Mouse (Mus musculus): ENCODE results near the gene Dgcr2. TPM values are rescaled to one million over a fixed set of nuclear protein-coding genes. Genes with fewer than 3 reads are reported as not detected.

Gene Dgcr2
- polyA plus RNA-seq, 1 experiment = 40.6 TPM

- Histone ChIP-seq H3K27me3 (ENCODE audit: control insufficient read depth, insufficient read depth, low read length, poor library complexity, severe bottlenecking) (peaks cover 20% of the 10 kb centered on the region), H3K27ac (ENCODE audit: insufficient read depth, low read length) (no peak overlapping the region), H3K9ac (ENCODE audit: low read depth, poor library complexity, severe bottlenecking) (peak overlapping the region; percentile 54), H3K9me3 (replicated peaks; ENCODE audit: control insufficient read depth, insufficient read depth, low read length, poor library complexity, severe bottlenecking) (no peaks in the 10 kb centered on the region), H3K4me3 (ENCODE audit: low read depth, low read length) (peak overlapping the region; percentile 38), H3K36me3 (ENCODE audit: control insufficient read depth, insufficient read depth, low read length, poor library complexity, severe bottlenecking) (no peaks in the 10 kb centered on the region), H3K4me1 (ENCODE audit: control insufficient read depth, insufficient read depth, low read length) (no peaks in the 10 kb centered on the region)
- TF ChIP-seq EP300 (IDR thresholded peaks at IDR 0.05; ENCODE audit: insufficient read depth, low read depth, low read length) (no peak), POLR2A (IDR thresholded peaks at IDR 0.05; ENCODE audit: insufficient read depth, low read length) (no peak), CTCF (IDR thresholded peaks at IDR 0.05; ENCODE audit: low read depth, low read length) (no peak)
Observed at GRCm38 (mm10) chr16:17797812-17798311, 100.5 kb downstream of the Dgcr2 start.

DNA sequence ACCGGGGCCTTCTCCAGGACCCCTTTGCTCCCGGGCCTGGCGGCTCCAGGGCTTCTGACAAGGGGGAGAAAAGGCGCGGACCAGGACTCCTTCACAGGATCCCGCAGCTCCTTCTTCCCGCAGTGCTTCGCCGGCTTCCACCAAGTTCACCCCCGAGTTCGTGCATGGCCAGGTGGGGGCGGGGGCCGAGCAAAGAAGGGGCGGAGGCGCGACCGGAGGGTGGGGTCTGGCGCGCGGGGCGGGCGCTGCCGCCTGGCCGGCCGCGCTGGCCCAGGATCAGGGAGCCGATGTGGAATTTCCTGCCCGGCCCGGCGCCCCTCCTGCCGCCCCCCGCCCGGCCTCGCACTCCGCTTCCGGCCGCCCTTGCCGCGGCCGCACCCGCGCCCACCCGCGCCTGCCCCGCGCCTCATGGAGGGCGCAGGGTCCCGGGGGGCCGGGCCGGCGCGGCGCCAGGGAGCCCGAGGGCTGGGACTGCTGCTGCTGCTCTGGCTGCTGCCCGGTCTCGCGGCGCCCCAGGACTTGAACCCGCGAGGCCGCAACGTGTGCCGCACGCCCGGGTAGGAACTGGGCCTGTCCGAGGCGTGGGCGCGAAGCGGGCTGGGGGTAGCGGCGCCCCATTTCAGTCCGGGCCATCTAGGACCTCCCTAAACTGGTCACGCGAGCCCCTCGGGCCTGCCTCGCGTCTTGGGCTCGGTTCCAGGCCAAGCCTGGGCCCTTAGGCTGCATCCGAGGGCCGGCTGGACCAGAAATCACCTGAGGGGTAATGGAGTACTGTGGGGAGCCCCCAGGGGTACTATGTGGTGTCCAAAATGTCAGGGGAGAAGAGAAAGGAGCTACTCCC lies 101.2 kb downstream of the Dgcr2 start, which contains the start of gene Scarf2:
Scarf2 (plus strand) TSS at position 312 of the 841 bp plus-strand sequence.
- TF ChIP-seq EP300 (IDR thresholded peaks at IDR 0.05; ENCODE audit: insufficient read depth, low read depth, low read length) (no peak), POLR2A (IDR thresholded peaks at IDR 0.05; ENCODE audit: insufficient read depth, low read length) (no peak), CTCF (IDR thresholded peaks at IDR 0.05; ENCODE audit: low read depth, low read length) (no peak)
- Histone ChIP-seq H3K9ac (ENCODE audit: low read depth, poor library complexity, severe bottlenecking) (peak within 1 kb of the TSS; percentile 54), H3K9me3 (replicated peaks; ENCODE audit: control insufficient read depth, insufficient read depth, low read length, poor library complexity, severe bottlenecking) (no peaks in the 10 kb centered on the region), H3K27ac (ENCODE audit: insufficient read depth, low read length) (no peak within 1 kb of the TSS), H3K4me3 (ENCODE audit: low read depth, low read length) (peak within 1 kb of the TSS; percentile 38), H3K36me3 (ENCODE audit: control insufficient read depth, insufficient read depth, low read length, poor library complexity, severe bottlenecking) (no peaks in the 10 kb centered on the region), H3K27me3 (ENCODE audit: control insufficient read depth, insufficient read depth, low read length, poor library complexity, severe bottlenecking) (peaks cover 17% of the 10 kb centered on the region), H3K4me1 (ENCODE audit: control insufficient read depth, insufficient read depth, low read length) (no peaks in the 10 kb centered on the region)

DNA sequence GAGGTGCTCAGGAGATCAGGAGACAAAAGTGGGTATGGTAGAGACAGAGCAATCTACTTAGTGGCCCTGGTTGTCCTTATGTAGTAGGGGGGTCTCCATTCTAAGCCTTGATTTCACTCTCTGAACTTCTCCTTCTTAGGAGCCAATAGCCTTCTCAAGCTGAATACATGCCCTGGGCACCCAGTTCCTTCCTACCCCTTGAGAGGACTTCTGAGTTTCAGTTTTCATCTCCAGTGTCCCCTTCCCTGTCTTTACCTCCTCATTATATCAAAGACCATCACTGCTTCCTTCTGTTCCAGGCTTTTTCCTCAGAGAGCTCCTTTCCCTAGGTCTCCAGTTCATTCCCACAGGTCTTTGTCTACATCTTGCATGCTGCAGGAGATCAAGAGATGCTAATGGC lies 101.8 kb downstream of the Dgcr2 start:
- peak overlapping the region; percentile 54; the same call in 1 of the 2 replicates for H3K9ac ChIP-seq (ENCODE audit: low read depth, poor library complexity, severe bottlenecking)
- H3K4me1 ChIP-seq (ENCODE audit: control insufficient read depth, insufficient read depth, low read length) = no peaks in the 10 kb centered on the region
- H3K4me3 ChIP-seq (ENCODE audit: low read depth, low read length) = no peak overlapping the region
- TF ChIP-seq POLR2A (IDR thresholded peaks at IDR 0.05; ENCODE audit: insufficient read depth, low read length) (no peak), EP300 (IDR thresholded peaks at IDR 0.05; ENCODE audit: insufficient read depth, low read depth, low read length) (no peak), CTCF (IDR thresholded peaks at IDR 0.05; ENCODE audit: low read depth, low read length) (no peak)
- no peaks in the 10 kb centered on the region for H3K36me3 ChIP-seq (ENCODE audit: control insufficient read depth, insufficient read depth, low read length, poor library complexity, severe bottlenecking)
- no peaks in the 10 kb centered on the region for H3K9me3 ChIP-seq (replicated peaks; ENCODE audit: control insufficient read depth, insufficient read depth, low read length, poor library complexity, severe bottlenecking)
- peaks cover 17% of the 10 kb centered on the region for H3K27me3 ChIP-seq (ENCODE audit: control insufficient read depth, insufficient read depth, low read length, poor library complexity, severe bottlenecking)
- no peak overlapping the region for H3K27ac ChIP-seq (ENCODE audit: insufficient read depth, low read length)

DNA sequence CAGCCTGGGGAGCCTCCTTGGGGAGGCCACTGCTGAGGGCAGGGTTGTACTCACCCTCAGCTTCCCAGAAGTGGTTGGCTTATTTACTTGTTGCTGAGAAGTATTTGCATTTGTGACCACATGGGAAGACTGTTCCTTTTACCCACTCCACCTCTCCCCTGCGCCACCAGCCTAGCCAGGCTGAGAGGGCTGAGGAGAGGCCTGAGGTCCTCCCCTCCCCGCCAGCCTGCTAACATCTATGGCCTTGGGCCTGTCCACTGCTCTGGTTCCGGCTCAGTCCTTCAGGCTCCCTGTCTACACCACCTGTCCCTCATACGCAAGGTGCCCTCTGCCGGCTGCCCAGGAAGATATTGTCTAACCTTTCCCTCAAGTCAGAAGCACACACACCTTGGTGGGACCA lies 102.7 kb downstream of the Dgcr2 start:
- no peak overlapping the region for H3K9ac ChIP-seq (ENCODE audit: low read depth, poor library complexity, severe bottlenecking)
- no peaks in the 10 kb centered on the region for H3K4me1 ChIP-seq (ENCODE audit: control insufficient read depth, insufficient read depth, low read length)
- H3K27ac ChIP-seq (ENCODE audit: insufficient read depth, low read length) = no peak overlapping the region
- TF ChIP-seq POLR2A (IDR thresholded peaks at IDR 0.05; ENCODE audit: insufficient read depth, low read length) (no peak), EP300 (IDR thresholded peaks at IDR 0.05; ENCODE audit: insufficient read depth, low read depth, low read length) (no peak), CTCF (IDR thresholded peaks at IDR 0.05; ENCODE audit: low read depth, low read length) (no peak)
- H3K4me3 ChIP-seq (ENCODE audit: low read depth, low read length) = no peak overlapping the region
- H3K36me3 ChIP-seq (ENCODE audit: control insufficient read depth, insufficient read depth, low read length, poor library complexity, severe bottlenecking) = no peaks in the 10 kb centered on the region; the same call in 1 of the 2 replicates
- no peaks in the 10 kb centered on the region for H3K9me3 ChIP-seq (replicated peaks; ENCODE audit: control insufficient read depth, insufficient read depth, low read length, poor library complexity, severe bottlenecking)
- H3K27me3 ChIP-seq (ENCODE audit: control insufficient read depth, insufficient read depth, low read length, poor library complexity, severe bottlenecking) = peaks cover 17% of the 10 kb centered on the region

DNA sequence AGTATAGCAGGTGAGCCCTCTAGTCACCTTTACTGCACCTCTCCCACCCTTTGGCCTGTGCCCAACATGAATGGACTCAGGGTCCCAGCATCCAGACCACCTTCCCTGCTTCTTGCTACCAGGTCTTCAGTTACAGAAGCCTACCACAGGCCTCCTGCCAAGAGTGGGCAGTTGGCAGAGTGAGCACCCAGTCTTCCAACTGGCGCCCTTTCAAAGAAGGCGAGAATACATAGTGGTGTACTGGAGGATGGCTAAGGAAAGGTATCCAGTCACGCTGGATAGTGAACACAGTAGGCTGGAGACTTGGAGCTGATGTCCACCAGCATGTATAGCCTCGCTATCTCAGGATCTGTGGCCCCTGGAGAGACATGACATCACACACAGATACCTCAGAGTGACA lies 104.3 kb downstream of the Dgcr2 start:
- Histone ChIP-seq H3K36me3 (ENCODE audit: control insufficient read depth, insufficient read depth, low read length, poor library complexity, severe bottlenecking) (peaks cover 3% of the 10 kb centered on the region), H3K9ac (ENCODE audit: low read depth, poor library complexity, severe bottlenecking) (no peak overlapping the region), H3K4me3 (ENCODE audit: low read depth, low read length) (no peak overlapping the region), H3K27ac (ENCODE audit: insufficient read depth, low read length) (no peak overlapping the region), H3K27me3 (ENCODE audit: control insufficient read depth, insufficient read depth, low read length, poor library complexity, severe bottlenecking) (peaks cover 14% of the 10 kb centered on the region), H3K9me3 (replicated peaks; ENCODE audit: control insufficient read depth, insufficient read depth, low read length, poor library complexity, severe bottlenecking) (no peaks in the 10 kb centered on the region), H3K4me1 (ENCODE audit: control insufficient read depth, insufficient read depth, low read length) (no peaks in the 10 kb centered on the region)
- TF ChIP-seq POLR2A (IDR thresholded peaks at IDR 0.05; ENCODE audit: insufficient read depth, low read length) = no peak
- TF ChIP-seq EP300 (IDR thresholded peaks at IDR 0.05; ENCODE audit: insufficient read depth, low read depth, low read length) = no peak
- no peak for TF ChIP-seq CTCF (IDR thresholded peaks at IDR 0.05; ENCODE audit: low read depth, low read length)

GRCm38 (mm10) chr16:17792728-17793127 lies 105.6 kb downstream of the Dgcr2 start:
- no peaks in the 10 kb centered on the region for H3K4me1 ChIP-seq (ENCODE audit: control insufficient read depth, insufficient read depth, low read length)
- peaks cover 3% of the 10 kb centered on the region for H3K36me3 ChIP-seq (ENCODE audit: control insufficient read depth, insufficient read depth, low read length, poor library complexity, severe bottlenecking)
- H3K4me3 ChIP-seq (ENCODE audit: low read depth, low read length) = no peak overlapping the region
- no peaks in the 10 kb centered on the region for H3K9me3 ChIP-seq (replicated peaks; ENCODE audit: control insufficient read depth, insufficient read depth, low read length, poor library complexity, severe bottlenecking)
- no peak overlapping the region for H3K9ac ChIP-seq (ENCODE audit: low read depth, poor library complexity, severe bottlenecking)
- no peak overlapping the region for H3K27ac ChIP-seq (ENCODE audit: insufficient read depth, low read length)
- H3K27me3 ChIP-seq (ENCODE audit: control insufficient read depth, insufficient read depth, low read length, poor library complexity, severe bottlenecking) = peaks cover 8% of the 10 kb centered on the region
- TF ChIP-seq EP300 (IDR thresholded peaks at IDR 0.05; ENCODE audit: insufficient read depth, low read depth, low read length) (no peak), POLR2A (IDR thresholded peaks at IDR 0.05; ENCODE audit: insufficient read depth, low read length) (no peak)

Other genes starting within 250 kb of the Dgcr2 start
- gene Med15, start 165.7 kb downstream of the Dgcr2 start, polyA plus RNA-seq (2011; ENCODE audit: insufficient read depth, insufficient read length, low read depth, missing spikeins) = 51.5 and 54.7 TPM in 2 replicates
- gene Klhl22, start 138.9 kb downstream of the Dgcr2 start, polyA plus RNA-seq (2011; ENCODE audit: insufficient read depth, insufficient read length, low read depth, missing spikeins) = 40.2 and 44.0 TPM in 2 replicates
- gene Scarf2, start 101.3 kb downstream of the Dgcr2 start, polyA plus RNA-seq (2011; ENCODE audit: insufficient read depth, insufficient read length, low read depth, missing spikeins) = 5.8 and 6.5 TPM in 2 replicates
- gene B830017H08Rik, start 65.4 kb downstream of the Dgcr2 start, polyA plus RNA-seq (2011; ENCODE audit: insufficient read depth, insufficient read length, low read depth, missing spikeins) = not detected in 2 replicates
- not detected in 2 replicates for gene Car15, start 60.2 kb downstream of the Dgcr2 start, polyA plus RNA-seq (2011; ENCODE audit: insufficient read depth, insufficient read length, low read depth, missing spikeins)
- gene Gm20518, start 6.9 kb downstream of the Dgcr2 start, polyA plus RNA-seq (2011; ENCODE audit: insufficient read depth, insufficient read length, low read depth, missing spikeins) = 0.26 TPM in 1 of 2 replicates, not detected in the other
- not detected in 2 replicates for gene Tssk1, start 4.3 kb downstream of the Dgcr2 start, polyA plus RNA-seq (2011; ENCODE audit: insufficient read depth, insufficient read length, low read depth, missing spikeins)
- gene Tssk2, start 75 bp upstream of the Dgcr2 start, polyA plus RNA-seq (2011; ENCODE audit: insufficient read depth, insufficient read length, low read depth, missing spikeins) = not detected in 2 replicates
- 20.6 and 22.2 TPM in 2 replicates for gene Ess2, start 12.8 kb upstream of the Dgcr2 start, polyA plus RNA-seq (2011; ENCODE audit: insufficient read depth, insufficient read length, low read depth, missing spikeins)
- gene Gsc2, start 16.5 kb upstream of the Dgcr2 start, polyA plus RNA-seq (2011; ENCODE audit: insufficient read depth, insufficient read length, low read depth, missing spikeins) = 0.52 TPM in 1 of 2 replicates, not detected in the other
- gene Slc25a1, start 29.7 kb upstream of the Dgcr2 start, polyA plus RNA-seq (2011; ENCODE audit: insufficient read depth, insufficient read length, low read depth, missing spikeins) = 99.4 and 101 TPM in 2 replicates
- gene Vpreb2, start 81.9 kb upstream of the Dgcr2 start, polyA plus RNA-seq (2011; ENCODE audit: insufficient read depth, insufficient read length, low read depth, missing spikeins) = not detected in 2 replicates
- 30.2 and 31.0 TPM in 2 replicates for gene Dgcr6, start 154.3 kb upstream of the Dgcr2 start, polyA plus RNA-seq (2011; ENCODE audit: insufficient read depth, insufficient read length, low read depth, missing spikeins)
- gene Prodh, start 191.6 kb upstream of the Dgcr2 start, polyA plus RNA-seq (2011; ENCODE audit: insufficient read depth, insufficient read length, low read depth, missing spikeins) = 8.7 and 9.2 TPM in 2 replicates
- 2.2 TPM in 2 replicates for gene Rtn4r, start 229.1 kb upstream of the Dgcr2 start, polyA plus RNA-seq (2011; ENCODE audit: insufficient read depth, insufficient read length, low read depth, missing spikeins)